Mouse (Mus musculus): Measurements from ENCODE around the gene Hes3. TPM values are rescaled to one million over a fixed set of nuclear protein-coding genes. Genes with fewer than 3 reads are reported as not detected.
A peak's percentile ranks its signal among the peaks of the same experiment; 100 is the strongest.

Gene Hes3
- polyA plus RNA-seq, 1 experiment, result not detected

GRCm38 (mm10) chr4:152273191-152273590 lies 18.3 kb downstream of the Hes3 start:
- Histone ChIP-seq H3K4me3 (ENCODE audit: insufficient read depth, low read length) (no peak overlapping the region), H3K27ac (ENCODE audit: insufficient read depth, low read length) (peak overlapping the region; percentile 92), H3K4me1 (ENCODE audit: control insufficient read depth, insufficient read depth, low read length) (peaks cover 13% of the 10 kb centered on the region)
- TF ChIP-seq CTCF (IDR thresholded peaks at IDR 0.05; ENCODE audit: borderline replicate concordance, insufficient read depth, low read length) (no peak), POLR2A (IDR thresholded peaks at IDR 0.05; ENCODE audit: low read depth, low read length) (no peak)

GRCm38 (mm10) chr4:152272449-152273049 lies 18.9 kb downstream of the Hes3 start:
- Histone ChIP-seq H3K27ac (ENCODE audit: insufficient read depth, low read length) (peak overlapping the region; percentile 92), H3K4me1 (ENCODE audit: control insufficient read depth, insufficient read depth, low read length) (peaks cover 15% of the 10 kb centered on the region), H3K4me3 (ENCODE audit: insufficient read depth, low read length) (no peak overlapping the region)
- TF ChIP-seq POLR2A (IDR thresholded peaks at IDR 0.05; ENCODE audit: low read depth, low read length) (no peak), CTCF (IDR thresholded peaks at IDR 0.05; ENCODE audit: borderline replicate concordance, insufficient read depth, low read length) (no peak)

- Histone ChIP-seq H3K27ac (ENCODE audit: insufficient read depth, low read length) (peak overlapping the region; percentile 92), H3K4me1 (ENCODE audit: control insufficient read depth, insufficient read depth, low read length) (peaks cover 17% of the 10 kb centered on the region), H3K4me3 (ENCODE audit: insufficient read depth, low read length) (no peak overlapping the region)
- TF ChIP-seq CTCF (IDR thresholded peaks at IDR 0.05; ENCODE audit: borderline replicate concordance, insufficient read depth, low read length), result no peak
- no peak for TF ChIP-seq POLR2A (IDR thresholded peaks at IDR 0.05; ENCODE audit: low read depth, low read length)
Measured at GRCm38 (mm10) chr4:152272006-152272405, 19.5 kb downstream of the Hes3 start.

GRCm38 (mm10) chr4:152271334-152271733 lies 20.1 kb downstream of the Hes3 start:
- Histone ChIP-seq H3K27ac (ENCODE audit: insufficient read depth, low read length) (no peak overlapping the region), H3K4me1 (ENCODE audit: control insufficient read depth, insufficient read depth, low read length) (peaks cover 17% of the 10 kb centered on the region), H3K4me3 (ENCODE audit: insufficient read depth, low read length) (no peak overlapping the region)
- TF ChIP-seq POLR2A (IDR thresholded peaks at IDR 0.05; ENCODE audit: low read depth, low read length) (no peak), CTCF (IDR thresholded peaks at IDR 0.05; ENCODE audit: borderline replicate concordance, insufficient read depth, low read length) (no peak)

- H3K4me3 ChIP-seq (ENCODE audit: insufficient read depth, low read length), result no peak overlapping the region
- H3K27ac ChIP-seq (ENCODE audit: insufficient read depth, low read length), result no peak overlapping the region
- TF ChIP-seq POLR2A (IDR thresholded peaks at IDR 0.05; ENCODE audit: low read depth, low read length) (no peak), CTCF (IDR thresholded peaks at IDR 0.05; ENCODE audit: borderline replicate concordance, insufficient read depth, low read length) (no peak)
- H3K4me1 ChIP-seq (ENCODE audit: control insufficient read depth, insufficient read depth, low read length), result peaks cover 17% of the 10 kb centered on the region
Measured at GRCm38 (mm10) chr4:152270599-152270998, 20.9 kb downstream of the Hes3 start.

- Histone ChIP-seq H3K27ac (ENCODE audit: insufficient read depth, low read length) (no peak overlapping the region), H3K4me1 (ENCODE audit: control insufficient read depth, insufficient read depth, low read length) (peaks cover 17% of the 10 kb centered on the region), H3K4me3 (ENCODE audit: insufficient read depth, low read length) (no peak overlapping the region)
- TF ChIP-seq CTCF (IDR thresholded peaks at IDR 0.05; ENCODE audit: borderline replicate concordance, insufficient read depth, low read length) (no peak), POLR2A (IDR thresholded peaks at IDR 0.05; ENCODE audit: low read depth, low read length) (no peak)
Measured at GRCm38 (mm10) chr4:152269967-152270366, 21.5 kb downstream of the Hes3 start.

- Histone ChIP-seq H3K4me1 (ENCODE audit: control insufficient read depth, insufficient read depth, low read length) (peaks cover 17% of the 10 kb centered on the region), H3K27ac (ENCODE audit: insufficient read depth, low read length) (no peak overlapping the region), H3K4me3 (ENCODE audit: insufficient read depth, low read length) (no peak overlapping the region)
- TF ChIP-seq CTCF (IDR thresholded peaks at IDR 0.05; ENCODE audit: borderline replicate concordance, insufficient read depth, low read length), result no peak
- TF ChIP-seq POLR2A (IDR thresholded peaks at IDR 0.05; ENCODE audit: low read depth, low read length), result no peak
Measured at GRCm38 (mm10) chr4:152267748-152268369, 23.6 kb downstream of the Hes3 start.

GRCm38 (mm10) chr4:152266236-152266895 lies 25.1 kb downstream of the Hes3 start:
- Histone ChIP-seq H3K27ac (ENCODE audit: insufficient read depth, low read length) (no peak overlapping the region), H3K4me3 (ENCODE audit: insufficient read depth, low read length) (no peak overlapping the region), H3K4me1 (ENCODE audit: control insufficient read depth, insufficient read depth, low read length) (0 out of 2 replicates have a peak, but pooled peaks cover 6% of the 10 kb centered on the region)
- TF ChIP-seq CTCF (IDR thresholded peaks at IDR 0.05; ENCODE audit: borderline replicate concordance, insufficient read depth, low read length), result no peak
- no peak for TF ChIP-seq POLR2A (IDR thresholded peaks at IDR 0.05; ENCODE audit: low read depth, low read length)

- H3K27ac ChIP-seq (ENCODE audit: insufficient read depth, low read length), result no peak overlapping the region
Measured at GRCm38 (mm10) chr4:152265791-152266190, 25.7 kb downstream of the Hes3 start.

More at GRCm38 (mm10) chr4:152265791-152266190, 25.7 kb downstream of the Hes3 start:
- TF ChIP-seq CTCF (IDR thresholded peaks at IDR 0.05; ENCODE audit: borderline replicate concordance, insufficient read depth, low read length) (no peak), POLR2A (IDR thresholded peaks at IDR 0.05; ENCODE audit: low read depth, low read length) (no peak)
- H3K4me3 ChIP-seq (ENCODE audit: insufficient read depth, low read length), result no peak overlapping the region
- H3K4me1 ChIP-seq (ENCODE audit: control insufficient read depth, insufficient read depth, low read length), result 0 out of 2 replicates have a peak, but pooled peaks cover 5% of the 10 kb centered on the region

Measured in embryonic fibroblast, embryonic 13.5 days (primary cell).